Mouse (Mus musculus) midbrain, postnatal 0 days (tissue): Measurements from ENCODE around the gene Prl. TPM values are rescaled to one million over a fixed set of nuclear protein-coding genes. Genes with fewer than 3 reads are reported as not detected.

ENCODE experiments used
- ATAC-seq: fragments of 200-750 bp; cut with Nextera tagmentation; 2 replicates; pipeline ENCODE4 v1.8.0; 2017; ENCODE audit warnings: moderate number of reproducible peaks, mild to moderate bottlenecking, moderate TSS enrichment, moderate library complexity; ENCODE audit not compliant: low FRiP score
- DNase-seq: peaks from one replicate; pipeline ENCODE4 v3.0.0-alpha.2; 2015; ENCODE audit warnings: low spot score
- H3K27ac ChIP-seq: fragments of 300-500 bp; sonication (generic); 2 replicates; pipeline ENCODE4 v1.5.1; 2014; ENCODE audit warnings: low read depth, mild to moderate bottlenecking, low read length, mixed read lengths
- H3K27me3 ChIP-seq: fragments of 300-500 bp; sonication (generic); 2 replicates; pipeline ENCODE4 v1.6.1; 2014; ENCODE audit warnings: low read length, control low read depth, mixed read lengths; ENCODE audit not compliant: insufficient read depth
- H3K36me3 ChIP-seq: fragments of 300-500 bp; sonication (generic); 2 replicates; pipeline ENCODE4 v1.6.1; 2014; ENCODE audit warnings: low read length, control low read depth, mixed read lengths; ENCODE audit not compliant: insufficient read depth
- H3K4me1 ChIP-seq: fragments of 300-500 bp; sonication (generic); 2 replicates; pipeline ENCODE4 v1.6.1; 2014; ENCODE audit warnings: mild to moderate bottlenecking, control low read depth, antibody characterized with exemption, low read length, mixed read lengths; ENCODE audit not compliant: insufficient read depth
- H3K4me2 ChIP-seq: fragments of 300-500 bp; sonication (generic); 2 replicates; pipeline ENCODE4 v1.6.1; 2014; ENCODE audit warnings: low read depth, mild to moderate bottlenecking, low read length, mixed read lengths; ENCODE audit not compliant: poor library complexity, severe bottlenecking
- H3K4me3 ChIP-seq: fragments of 300-500 bp; sonication (generic); 2 replicates; pipeline ENCODE4 v1.5.1; 2014; ENCODE audit warnings: low read depth, mild to moderate bottlenecking, low read length, moderate library complexity
- H3K9ac ChIP-seq: fragments of 300-500 bp; sonication (generic); replicated peaks from 2 replicates; pipeline ENCODE4 v1.6.1; 2014; ENCODE audit warnings: mild to moderate bottlenecking, low read length, moderate library complexity, mixed read lengths; ENCODE audit not compliant: poor library complexity, severe bottlenecking
- H3K9me3 ChIP-seq: fragments of 300-500 bp; sonication (generic); 2 replicates; pipeline ENCODE4 v1.6.1; 2016; ENCODE audit warnings: low read length, control low read depth
- CTCF ChIP-seq: IDR thresholded peaks from 2 replicates; pipeline ENCODE4 v1.5.1; 2016; ENCODE audit warnings: antibody characterized with exemption, mild to moderate bottlenecking
- WGBS: fragments of 180-500 bp; shearing (Covaris S2); extraction: QIAGEN DNeasy Blood & Tissue Kit; methylation state at CpG from one replicate; pipeline ENCODE4 v1.1.7; 2014; 5-methylcytosine and 5-hydroxymethylcytosine counted together
- polyA plus RNA-seq: library from polyadenylated mRNA; unstranded; fragments of >200 nt; fragmentation: Nextera tagmentation; extraction: Ambion mirVana; gene quantifications from 2 replicates; pipeline ENCODE4 v1.2.1, GENCODE M21; 2015
- total RNA-seq: library from RNA; depleted of rRNA; stranded (reverse); fragments of >200 nt; gene quantifications from 2 replicates; pipeline ENCODE4 v1.2.3, GENCODE M21; 2014; rRNA removed

The Prl gene
- total RNA-seq (not detected in 2 replicates), polyA plus RNA-seq (not detected in 2 replicates)

GRCm38 (mm10) chr13:27057270-27057669, at the start of gene Prl:
Gene Prl, plus strand, starts transcription at chr13:27057570.
- H3K27ac ChIP-seq, result no peak within 1 kb of the TSS
- no peaks in the 10 kb centered on the region for H3K9me3 ChIP-seq
- no peak within 1 kb of the TSS for H3K4me2 ChIP-seq
- no peaks in the 10 kb centered on the region for H3K36me3 ChIP-seq
- no peaks in the 10 kb centered on the region for H3K27me3 ChIP-seq
- H3K4me3 ChIP-seq, result no peak within 1 kb of the TSS
- WGBS, result 95% methylated on average over 1 of the region's 1 CpGs
- DNase-seq (no peak), ATAC-seq (no peak)
- no peak within 1 kb of the TSS for H3K9ac ChIP-seq
- H3K4me1 ChIP-seq, result no peaks in the 10 kb centered on the region
- TF ChIP-seq CTCF, result no peak

- no peak for DNase-seq
- Histone ChIP-seq H3K4me3 (no peak overlapping the region), H3K36me3 (no peaks in the 10 kb centered on the region), H3K9ac (no peak overlapping the region), H3K4me2 (no peak overlapping the region), H3K27ac (no peak overlapping the region), H3K27me3 (no peaks in the 10 kb centered on the region), H3K9me3 (no peaks in the 10 kb centered on the region), H3K4me1 (no peaks in the 10 kb centered on the region)
- ATAC-seq, result no peak
- 94% methylated on average over 1 of the region's 1 CpGs for WGBS
- no peak for TF ChIP-seq CTCF
Measured at GRCm38 (mm10) chr13:27026614-27027013, 30.8 kb upstream of the Prl start.

- H3K27ac ChIP-seq, result no peak overlapping the region
- H3K36me3 ChIP-seq, result no peaks in the 10 kb centered on the region
- no peaks in the 10 kb centered on the region for H3K27me3 ChIP-seq
- H3K4me3 ChIP-seq, result no peak overlapping the region
- no peak for TF ChIP-seq CTCF
- H3K4me1 ChIP-seq, result no peaks in the 10 kb centered on the region
- no peak overlapping the region for H3K4me2 ChIP-seq
- 97% methylated on average over 1 of the region's 1 CpGs for WGBS
- H3K9ac ChIP-seq, result no peak overlapping the region
- no peak for ATAC-seq
- no peaks in the 10 kb centered on the region for H3K9me3 ChIP-seq
- no peak for DNase-seq
Measured at GRCm38 (mm10) chr13:27027376-27027775, 30.0 kb upstream of the Prl start.

GRCm38 (mm10) chr13:27028501-27029240, 28.7 kb upstream of the Prl start:
- no peak overlapping the region for H3K9ac ChIP-seq
- WGBS, result 92% methylated on average over 2 of the region's 2 CpGs
- H3K4me3 ChIP-seq, result no peak overlapping the region
- H3K36me3 ChIP-seq, result no peaks in the 10 kb centered on the region
- H3K4me2 ChIP-seq, result no peak overlapping the region
- ATAC-seq (no peak), DNase-seq (no peak)
- no peak overlapping the region for H3K27ac ChIP-seq
- TF ChIP-seq CTCF, result no peak
- no peaks in the 10 kb centered on the region for H3K9me3 ChIP-seq
- H3K27me3 ChIP-seq, result no peaks in the 10 kb centered on the region
- no peaks in the 10 kb centered on the region for H3K4me1 ChIP-seq

GRCm38 (mm10) chr13:27031101-27031852, 26.1 kb upstream of the Prl start:
- peak; percentile 49; the same call in 1 of the 2 replicates for ATAC-seq
- DNase-seq, result peak; percentile 22
- 12% methylated on average over 4 of the region's 4 CpGs for WGBS
- Histone ChIP-seq H3K36me3 (no peaks in the 10 kb centered on the region), H3K27ac (no peak overlapping the region), H3K9me3 (no peaks in the 10 kb centered on the region), H3K4me2 (no peak overlapping the region), H3K9ac (no peak overlapping the region), H3K4me3 (no peak overlapping the region), H3K27me3 (no peaks in the 10 kb centered on the region), H3K4me1 (no peaks in the 10 kb centered on the region)
- TF ChIP-seq CTCF, result no peak

GRCm38 (mm10) chr13:27031853-27032240, 25.5 kb upstream of the Prl start:
- ATAC-seq, result no peak
- WGBS, result 49% methylated on average over 1 of the region's 1 CpGs
- no peaks in the 10 kb centered on the region for H3K36me3 ChIP-seq
- H3K9ac ChIP-seq, result no peak overlapping the region
- H3K27me3 ChIP-seq, result no peaks in the 10 kb centered on the region
- H3K4me1 ChIP-seq, result no peaks in the 10 kb centered on the region
- no peak overlapping the region for H3K4me3 ChIP-seq
- no peak overlapping the region for H3K27ac ChIP-seq
- no peaks in the 10 kb centered on the region for H3K9me3 ChIP-seq
- H3K4me2 ChIP-seq, result no peak overlapping the region
- DNase-seq, result no peak
- TF ChIP-seq CTCF, result no peak
